Mouse (Mus musculus) small intestine, adult 2 months (tissue): ENCODE results near the gene Dync1i1. TPM values are rescaled to one million over a fixed set of nuclear protein-coding genes. Genes with fewer than 3 reads are reported as not detected.

ENCODE experiments used
- H3K27ac ChIP-seq: fragments of 200-500 bp; 2 replicates; pipeline ENCODE4 v1.5.1; 2012; ENCODE audit warnings: low read depth, low read length, control low read depth, inconsistent platforms; ENCODE audit not compliant: insufficient read depth
- H3K27me3 ChIP-seq: fragments of 200-500 bp; 2 replicates; pipeline ENCODE4 v1.6.1; 2012; ENCODE audit warnings: mild to moderate bottlenecking, moderate library complexity, low read length, inconsistent platforms; ENCODE audit not compliant: control insufficient read depth, insufficient read depth
- H3K36me3 ChIP-seq: fragments of 200-500 bp; 2 replicates; pipeline ENCODE4 v1.6.1; 2012; ENCODE audit warnings: mild to moderate bottlenecking, low read length, control low read depth, inconsistent platforms; ENCODE audit not compliant: control insufficient read depth, insufficient read depth
- H3K4me1 ChIP-seq: fragments of 200-500 bp; 2 replicates; pipeline ENCODE4 v1.6.1; 2012; ENCODE audit warnings: low read length, inconsistent platforms, mixed read lengths; ENCODE audit not compliant: control insufficient read depth, insufficient read depth, insufficient read length
- H3K4me3 ChIP-seq: fragments of 200-500 bp; 2 replicates; pipeline ENCODE4 v1.5.1; 2012; ENCODE audit warnings: low read depth, mild to moderate bottlenecking, control low read depth, inconsistent platforms, low read length, moderate library complexity
- CTCF ChIP-seq: fragments of 200-500 bp; IDR thresholded peaks from 2 replicates; pipeline ENCODE4 v1.5.1; 2012; ENCODE audit warnings: low read depth, mild to moderate bottlenecking, control low read depth, inconsistent platforms, low read length, moderate library complexity, mixed read lengths; ENCODE audit not compliant: insufficient replicate concordance, insufficient read length; ENCODE audit errors: extremely low read depth
- POLR2A ChIP-seq: fragments of 200-500 bp; IDR thresholded peaks from 2 replicates; pipeline ENCODE4 v1.6.1; 2012; ENCODE audit warnings: low read depth, mild to moderate bottlenecking, control low read depth, inconsistent platforms, low read length, moderate library complexity
- WGBS: fragments of 180-500 bp; shearing (Covaris S2); methylation state at CpG from one replicate; pipeline ENCODE4 v1.1.7; 2018; 5-methylcytosine and 5-hydroxymethylcytosine counted together
- polyA plus RNA-seq: library from polyadenylated mRNA; depleted of rRNA; stranded (reverse); fragments of >200 nt; gene quantifications from 2 replicates; pipeline ENCODE4 v1.2.3, GENCODE M21; 2012; rRNA removed

The Dync1i1 gene
- polyA plus RNA-seq, 1 experiment, result 0.25 TPM

DNA sequence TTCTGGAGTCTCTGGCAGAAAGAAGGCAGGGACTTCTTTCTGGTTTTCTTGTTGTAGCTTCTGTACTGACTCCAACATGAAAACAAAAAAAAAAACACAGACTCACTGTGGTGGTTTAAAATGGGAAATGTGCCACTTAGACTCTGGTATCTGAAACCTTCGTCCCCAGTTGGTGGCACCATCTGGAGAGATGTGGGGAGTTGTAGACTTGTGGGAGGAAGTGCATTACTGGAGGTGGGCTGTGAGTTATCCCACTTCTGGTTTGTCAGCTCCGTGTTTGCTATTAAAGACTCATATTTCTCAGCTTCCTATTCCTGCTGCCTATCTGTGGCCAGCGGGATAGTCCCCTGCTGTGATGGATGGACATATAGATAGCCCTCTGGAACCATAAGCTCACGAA, 351.8 kb downstream of the Dync1i1 start:
- no peaks in the 10 kb centered on the region for H3K27me3 ChIP-seq
- no peak overlapping the region for H3K4me3 ChIP-seq
- H3K36me3 ChIP-seq, result peaks cover 3% of the 10 kb centered on the region; the same call in 1 of the 2 replicates
- whole genome bisulfite sequencing, result 79% methylated on average over 4 of the region's 4 CpGs
- no peak overlapping the region for H3K27ac ChIP-seq
- no peaks in the 10 kb centered on the region for H3K4me1 ChIP-seq
- TF ChIP-seq CTCF, result no peak
- TF ChIP-seq POLR2A, result no peak

Other genes starting within 250 kb of the Dync1i1 start
- 4.3 and 7.2 TPM in 2 replicates for gene Pdk4, start 229.3 kb upstream of the Dync1i1 start, polyA plus RNA-seq